Mouse (Mus musculus) CD4-positive naive resting alpha-beta T cell, adult 76 days (primary cell): ENCODE measurements around the gene Kif2a. TPM values are rescaled to one million over a fixed set of nuclear protein-coding genes. Genes with fewer than 3 reads are reported as not detected.

Source experiments
- total RNA-seq: library from RNA; stranded (reverse); gene quantifications from one replicate; pipeline ENCODE4 v1.2.4, GENCODE M21; 2023

Gene Kif2a
- total RNA-seq: 75.7 TPM

GRCm38 (mm10) chr13:107021461-107022265 lies at the start of gene Kif2a:
TSS of gene Kif2a (minus strand) at chr13:107022126.

GRCm38 (mm10) chr13:106946594-106947540 lies 75.1 kb downstream of the Kif2a start, which contains the start of gene Dimt1:
TSS of gene Dimt1 (plus strand) at chr13:106947127.

GRCm38 (mm10) chr13:106936256-106937137 lies 85.4 kb downstream of the Kif2a start, which contains the start of gene Ipo11:
TSS of gene Ipo11 (minus strand) at chr13:106936958.

Other genes with a start within 250 kb of the Kif2a start
- gene Ipo11, start 85.2 kb downstream of the Kif2a start, total RNA-seq: 33.3 TPM
- gene Dimt1, start 75.0 kb downstream of the Kif2a start, total RNA-seq: 24.5 TPM